Mouse (Mus musculus) yolk sac, embryonic 10.5 days (tissue): ENCODE results near the gene Sugct.
"Not testable (repeated sequence)": the region's sequence is repeated elsewhere in the genome, so short reads cannot be mapped to it uniquely, and the experiment has no call there.

Experiments
- DNase-seq: peaks from one replicate; pipeline ENCODE4 v3.0.0-alpha.2; 2017; ENCODE audit warnings: low spot score

The Sugct gene

DNA sequence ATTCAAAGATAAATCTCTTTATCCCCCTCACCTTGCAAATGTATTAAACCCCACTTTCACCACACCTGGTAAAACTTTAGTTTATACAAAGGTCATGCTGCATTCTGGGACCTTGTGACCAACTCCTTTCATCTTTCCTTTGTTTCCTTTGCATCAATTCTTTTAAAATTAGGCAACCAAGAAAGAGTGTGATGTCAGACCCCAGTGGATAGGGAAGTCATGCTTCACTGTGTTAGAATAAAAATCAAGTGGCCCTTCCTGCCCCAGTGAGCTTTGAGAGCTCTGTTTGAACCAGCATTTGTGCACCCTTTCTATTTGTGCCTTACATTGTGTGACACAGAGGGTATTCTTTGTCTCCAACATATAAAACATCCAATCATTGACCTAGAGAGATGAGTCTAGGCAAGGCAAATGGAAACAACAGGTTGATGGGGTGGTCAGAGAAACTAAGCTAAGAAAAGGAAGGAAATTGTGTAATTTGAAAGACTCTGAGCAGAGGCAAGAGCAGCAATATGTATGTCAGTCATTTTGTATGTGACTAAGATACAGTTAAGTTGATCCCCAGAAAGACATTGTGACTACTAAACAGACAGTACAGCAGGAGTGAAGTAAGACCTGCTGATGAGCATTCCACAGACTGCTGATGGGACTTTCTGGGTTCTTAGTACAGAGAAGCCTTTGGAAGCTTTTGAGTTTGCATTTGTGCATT is 797.1 kb downstream of the Sugct start:
- no peak for DNase-seq

DNA sequence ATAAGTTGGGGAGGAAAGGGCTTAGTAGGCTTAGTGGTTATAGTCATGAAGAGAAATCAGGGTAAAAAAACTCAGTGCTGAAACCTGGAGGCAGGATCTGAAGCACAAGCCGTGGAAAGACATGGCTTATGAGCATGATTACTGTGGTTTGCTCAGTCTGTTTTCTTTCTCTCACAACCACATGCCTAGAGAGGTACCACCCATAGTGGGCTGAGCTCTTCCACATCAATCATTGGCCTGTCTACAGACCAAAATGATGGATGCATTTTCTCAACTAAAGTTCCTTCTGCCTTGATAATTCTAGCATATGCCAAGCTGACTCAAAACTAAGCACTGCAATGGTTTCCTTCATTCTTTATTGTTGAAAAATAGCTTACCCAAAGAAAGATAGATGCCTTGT is 817.3 kb downstream of the Sugct start:
- no peak for DNase-seq

DNA sequence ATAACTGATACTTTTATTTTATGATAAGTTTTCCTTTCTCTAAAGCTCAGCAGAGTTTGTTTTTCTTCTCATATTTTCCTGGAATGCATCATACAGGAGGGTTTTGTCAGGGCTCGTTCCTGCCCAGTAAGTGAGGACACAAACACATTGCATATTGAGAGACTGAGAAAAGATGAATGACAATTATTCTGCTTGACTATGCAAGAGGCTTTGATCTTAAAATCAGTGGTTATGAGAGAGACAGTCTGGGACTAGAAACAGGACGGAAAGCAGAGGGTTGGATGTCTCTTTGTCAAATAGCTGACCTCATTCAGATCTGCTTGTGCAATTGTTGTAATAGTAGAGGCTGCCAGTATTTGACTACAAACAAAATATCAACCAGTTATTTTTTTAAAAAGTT is 835.4 kb downstream of the Sugct start:
- no peak for DNase-seq

DNA sequence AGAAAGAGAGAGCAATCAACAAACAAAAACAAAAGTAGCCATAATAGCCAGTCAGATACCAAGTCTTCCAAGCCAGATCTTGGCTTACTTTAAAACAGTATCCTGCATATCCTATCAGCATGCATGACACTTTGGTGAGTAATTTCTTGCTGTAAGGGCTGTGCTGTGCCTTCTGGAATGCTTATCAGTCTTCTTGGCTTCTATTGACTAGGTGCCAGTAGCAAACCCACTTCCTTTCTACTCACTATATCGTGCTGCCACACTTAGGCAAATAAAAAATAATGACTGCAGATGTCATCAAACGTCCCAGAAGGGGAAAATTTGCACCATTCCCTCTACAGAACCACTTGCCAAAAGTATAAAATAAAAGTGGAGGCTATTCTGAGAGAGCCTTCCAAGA is 848.1 kb downstream of the Sugct start:
- DNase-seq, result no peak

DNA sequence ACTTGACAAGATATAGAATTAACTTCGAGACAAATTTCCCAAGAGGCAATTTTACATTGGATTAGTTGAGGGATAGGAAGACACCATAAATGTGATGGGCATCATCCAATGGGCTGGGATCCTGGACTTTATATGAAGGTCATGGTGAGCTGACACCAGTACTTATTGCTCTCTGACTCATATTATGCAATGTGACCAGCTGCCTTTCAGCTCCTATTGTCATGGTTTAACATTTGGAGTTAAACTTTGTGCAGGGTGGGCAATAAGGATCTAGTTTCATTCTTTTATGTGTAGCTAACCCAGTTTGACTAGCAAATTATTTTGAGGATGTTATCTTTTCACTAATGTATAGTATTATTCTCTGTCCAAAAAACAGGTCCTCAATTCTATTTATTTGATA is 854.4 kb downstream of the Sugct start:
- no peak for DNase-seq

DNA sequence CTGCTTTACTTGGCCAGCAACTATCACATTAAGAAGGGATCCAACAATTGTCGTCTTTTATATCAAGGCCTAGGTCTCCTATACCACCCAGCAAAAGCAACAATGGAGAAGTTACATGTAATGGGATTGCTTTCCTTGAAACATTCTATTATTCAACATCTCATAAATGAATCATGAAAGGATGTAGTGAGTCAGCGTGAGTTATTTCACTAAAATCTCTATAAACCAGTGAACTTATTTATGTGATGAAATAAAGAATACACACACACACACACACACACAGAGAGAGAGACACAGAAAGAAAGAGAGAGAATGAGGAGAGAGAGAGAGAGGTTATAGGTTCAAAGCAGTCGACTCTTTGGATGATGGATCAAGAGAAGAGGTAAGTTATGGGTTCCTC is 856.9 kb downstream of the Sugct start:
- no peak for DNase-seq

DNA sequence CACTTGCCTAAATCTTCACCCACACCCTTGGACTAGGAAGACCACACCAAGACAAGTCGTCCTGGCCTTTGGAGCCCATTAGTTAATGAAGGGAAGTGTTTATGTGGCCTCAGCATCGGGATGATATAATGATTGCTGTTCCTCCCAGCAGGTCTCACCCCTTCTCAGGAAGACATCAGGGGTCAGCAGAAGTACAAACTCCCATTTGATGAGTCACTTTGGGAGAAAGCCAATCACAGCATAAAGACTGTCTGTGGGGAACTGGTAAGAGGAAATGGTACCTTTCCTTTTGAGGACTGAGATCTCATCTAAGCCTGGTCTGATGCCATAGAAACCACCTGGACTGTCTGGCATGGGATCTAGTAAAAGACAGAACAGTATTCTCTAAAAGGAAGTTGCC is 860.2 kb downstream of the Sugct start:
- DNase-seq, result no peak

DNA sequence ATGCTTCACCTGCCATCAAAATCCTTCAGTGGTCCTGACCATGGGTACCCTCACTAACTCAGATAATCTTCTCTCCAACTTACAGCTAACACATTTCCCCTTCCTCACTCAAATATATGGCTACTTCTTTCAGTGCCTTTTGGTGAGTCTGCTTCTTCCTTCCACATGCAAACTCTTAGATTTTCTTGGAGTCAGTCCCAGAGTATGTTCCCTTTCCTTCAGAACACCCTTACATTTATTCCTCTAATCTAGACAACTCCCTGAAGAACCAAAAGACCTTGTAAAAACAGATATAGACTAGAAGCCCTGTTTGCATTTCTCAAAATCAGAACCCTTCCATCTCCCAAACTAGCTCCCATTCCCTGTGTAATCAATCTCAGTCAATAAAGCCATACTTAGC is 862.3 kb downstream of the Sugct start:
- no peak for DNase-seq

DNA sequence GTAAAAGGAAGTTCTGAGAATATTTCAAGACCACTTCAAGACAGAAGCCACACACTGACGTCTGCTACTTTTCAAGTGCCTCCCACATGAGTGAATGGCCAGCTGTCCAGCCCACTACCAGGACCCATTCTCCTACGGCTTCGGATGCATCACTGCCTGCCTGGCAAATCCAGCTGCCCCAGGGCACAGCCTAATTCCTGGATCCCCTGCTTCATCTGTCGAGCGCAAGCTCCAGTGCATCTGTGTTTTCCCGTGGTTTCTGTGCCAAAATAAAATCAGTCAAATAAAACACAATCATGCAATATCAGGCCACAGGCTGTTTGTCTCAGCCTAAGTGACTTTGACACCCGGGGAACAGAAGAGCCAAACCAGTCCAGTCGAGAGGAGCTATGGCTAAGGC is 863.5 kb downstream of the Sugct start:
- DNase-seq, result no peak

DNA sequence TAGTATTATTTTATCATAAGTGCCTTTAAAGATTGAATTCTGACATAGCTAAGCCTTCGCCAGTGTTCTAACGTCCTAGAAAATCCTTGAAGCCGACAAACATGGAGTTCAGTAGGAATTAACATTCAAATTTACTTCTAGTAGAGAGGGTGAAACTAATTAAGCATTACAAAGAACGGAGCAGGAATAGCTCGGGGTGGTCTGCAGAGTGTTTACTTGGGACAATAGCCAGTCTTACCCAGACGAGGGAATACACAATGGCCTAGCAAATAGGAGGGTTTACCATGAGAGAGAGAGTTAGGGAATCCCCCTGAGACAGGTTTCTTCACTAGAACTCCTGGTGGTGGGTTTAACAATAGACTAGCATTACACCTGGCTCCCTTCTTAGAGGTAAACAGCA is 865.1 kb downstream of the Sugct start:
- DNase-seq, result not testable (repeated sequence)

DNA sequence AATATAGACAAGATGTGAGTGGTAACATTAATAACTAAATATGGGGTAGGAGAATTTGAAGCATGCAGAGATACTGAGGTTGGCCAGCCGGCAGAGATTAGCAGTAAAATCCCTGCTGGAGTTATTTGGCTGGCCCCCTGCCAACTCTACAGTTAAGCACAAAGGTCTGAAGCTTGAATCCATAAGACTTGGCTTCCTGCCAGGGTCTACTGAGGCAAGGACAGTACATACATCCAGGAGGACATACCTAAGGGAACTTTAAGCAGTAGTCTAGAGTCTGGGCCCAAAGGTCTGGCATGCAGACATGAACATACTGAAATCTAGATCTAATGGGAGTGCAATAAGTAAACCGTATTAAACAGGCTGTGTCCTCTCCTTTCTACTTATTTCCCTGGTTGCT is 865.8 kb downstream of the Sugct start:
- no peak for DNase-seq

DNA sequence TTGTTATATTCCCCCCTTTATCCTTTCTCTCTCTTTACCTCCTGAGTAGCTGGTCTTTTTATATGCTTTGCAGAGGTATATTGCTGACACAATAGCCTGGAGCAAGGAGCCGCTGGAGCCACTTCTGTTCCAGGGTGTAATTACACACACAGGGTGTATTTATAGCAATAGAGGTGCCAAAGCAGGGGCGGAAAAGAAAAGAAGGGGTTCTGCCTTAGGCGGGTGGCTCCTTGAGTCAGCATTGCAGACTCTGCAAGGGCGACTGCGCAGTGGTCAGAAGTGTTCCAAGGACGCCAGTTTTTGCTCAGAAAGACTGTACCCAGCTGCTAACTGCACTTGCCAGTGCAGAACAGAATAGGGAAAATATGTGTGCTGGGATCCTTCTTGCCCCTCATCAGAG is 869.7 kb downstream of the Sugct start:
- no peak for DNase-seq

DNA sequence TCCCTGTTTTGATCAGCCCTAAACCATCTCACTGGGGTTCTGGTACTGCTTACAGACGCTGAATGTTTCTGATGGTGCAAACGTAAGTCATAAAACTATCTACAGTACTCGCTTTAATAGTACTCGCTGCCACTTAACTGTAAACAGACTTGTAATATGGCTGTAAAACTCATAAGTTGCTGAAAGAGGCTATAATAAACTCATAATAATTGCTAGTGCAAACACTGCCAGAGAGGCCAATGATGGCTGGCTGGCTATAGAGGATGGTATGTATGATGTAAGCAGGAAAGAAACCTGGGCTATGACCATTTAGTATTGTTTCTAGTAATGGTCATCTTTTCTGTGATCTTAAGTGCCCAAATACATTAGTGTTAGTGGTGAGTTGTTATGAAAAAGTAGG is 873.6 kb downstream of the Sugct start:
- no peak for DNase-seq

DNA sequence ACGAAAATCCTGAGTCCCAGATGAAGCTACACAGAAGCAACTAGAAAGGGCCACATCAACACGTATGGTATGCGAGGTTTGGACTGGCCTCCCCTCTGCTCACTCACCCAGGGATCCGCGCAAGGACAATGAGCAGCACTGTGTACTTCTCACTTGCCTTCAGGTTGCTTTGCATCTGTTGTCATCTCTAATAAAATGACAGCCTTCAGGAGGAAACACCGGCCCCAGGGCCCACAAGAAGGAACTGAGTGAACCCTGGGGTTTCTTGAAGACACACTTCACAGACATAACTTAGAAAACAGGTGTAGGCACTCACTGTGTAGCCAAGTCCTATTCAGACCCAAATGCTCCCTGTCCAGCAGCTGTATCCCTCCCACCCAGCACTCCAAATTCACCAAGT is 877.9 kb downstream of the Sugct start:
- DNase-seq, result no peak

DNA sequence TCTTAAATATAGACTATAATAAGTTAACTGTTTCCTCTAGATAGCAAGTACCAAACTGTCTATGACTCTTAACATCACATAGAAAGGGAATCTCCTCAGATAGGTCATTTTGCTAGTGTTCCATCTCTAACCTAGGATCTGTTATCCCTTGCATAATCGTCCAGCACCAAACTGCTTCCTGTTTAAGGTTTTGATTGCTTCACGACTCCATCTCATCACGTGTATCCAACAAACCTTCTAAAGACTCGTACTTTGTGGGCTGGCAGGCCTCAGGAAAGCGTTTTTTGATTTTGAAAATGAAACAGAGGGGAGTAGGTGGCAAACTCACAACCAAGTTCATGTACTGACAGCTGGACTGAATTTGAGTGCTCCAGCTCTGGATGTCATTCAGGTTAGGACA is 878.6 kb downstream of the Sugct start:
- DNase-seq, result no peak

DNA sequence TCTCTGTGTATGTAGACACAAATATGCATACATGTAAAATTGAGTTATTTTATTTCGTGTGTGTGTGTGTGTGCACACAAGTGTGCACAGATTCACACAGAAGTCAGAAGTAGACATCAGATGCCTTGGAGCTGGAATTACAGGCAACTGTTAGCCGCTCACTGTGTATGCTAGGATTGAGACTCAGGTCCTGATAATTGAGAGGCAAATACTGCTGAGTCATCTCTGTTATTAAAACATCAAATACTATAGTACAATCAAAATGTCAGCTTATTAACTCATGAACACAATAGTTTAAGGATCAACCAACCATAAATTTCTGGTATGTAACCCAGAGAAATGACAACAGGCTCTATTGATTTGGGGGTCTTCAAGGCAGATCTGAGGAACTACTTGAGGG is 883.1 kb downstream of the Sugct start:
- no peak for DNase-seq
